Mouse (Mus musculus) layer of hippocampus, adult 9-11 months (tissue): ENCODE measurements around the gene Rere.
A peak's percentile ranks its signal among the peaks of the same experiment; 100 is the strongest.

Source experiments
- DNase-seq: peaks from one replicate; pipeline ENCODE4 v3.0.0; 2022

The Rere gene

GRCm38 (mm10) chr4:150351419-150352075, 70.1 kb downstream of the Rere start:
- no peak for DNase-seq

- no peak for DNase-seq
Observed at GRCm38 (mm10) chr4:150352736-150353135, 71.3 kb downstream of the Rere start.

GRCm38 (mm10) chr4:150353376-150353900, 72.0 kb downstream of the Rere start:
- no peak for DNase-seq

- DNase-seq: no peak
Observed at GRCm38 (mm10) chr4:150355801-150356200, 74.4 kb downstream of the Rere start.

GRCm38 (mm10) chr4:150361986-150362691, 80.7 kb downstream of the Rere start:
- DNase-seq: no peak

- DNase-seq: no peak
Observed at GRCm38 (mm10) chr4:150362858-150363257, 81.4 kb downstream of the Rere start.

GRCm38 (mm10) chr4:150364786-150365185, 83.3 kb downstream of the Rere start:
- DNase-seq: no peak

GRCm38 (mm10) chr4:150366510-150367208, 85.2 kb downstream of the Rere start:
- DNase-seq: no peak

GRCm38 (mm10) chr4:150371580-150372380, 90.3 kb downstream of the Rere start:
- peak; percentile 67 for DNase-seq

- no peak for DNase-seq
Observed at GRCm38 (mm10) chr4:150372631-150373041, 91.2 kb downstream of the Rere start.

GRCm38 (mm10) chr4:150373111-150374109, 92.0 kb downstream of the Rere start:
- DNase-seq: peak; percentile 26

- DNase-seq: no peak
Observed at GRCm38 (mm10) chr4:150374651-150375447, 93.4 kb downstream of the Rere start.

- DNase-seq: no peak
Observed at GRCm38 (mm10) chr4:150375448-150375935, 94.0 kb downstream of the Rere start.

- no peak for DNase-seq
Observed at GRCm38 (mm10) chr4:150379313-150379712, 97.9 kb downstream of the Rere start.

- no peak for DNase-seq
Observed at GRCm38 (mm10) chr4:150379772-150380171, 98.3 kb downstream of the Rere start.

- DNase-seq: no peak
Observed at GRCm38 (mm10) chr4:150380273-150380672, 98.8 kb downstream of the Rere start.

- no peak for DNase-seq
Observed at GRCm38 (mm10) chr4:150382504-150382903, 101.1 kb downstream of the Rere start.

GRCm38 (mm10) chr4:150384405-150384804, 103.0 kb downstream of the Rere start:
- DNase-seq: no peak

GRCm38 (mm10) chr4:150384899-150385298, 103.5 kb downstream of the Rere start:
- no peak for DNase-seq

- no peak for DNase-seq
Observed at GRCm38 (mm10) chr4:150388518-150388917, 107.1 kb downstream of the Rere start.
